Mouse (Mus musculus) testis, adult 2 months (tissue): ENCODE data around the gene Arhgap32. TPM values are rescaled to one million over a fixed set of nuclear protein-coding genes. Genes with fewer than 3 reads are reported as not detected.

Experiments used
- H3K27ac ChIP-seq: fragments of 200-500 bp; 2 replicates; pipeline ENCODE4 v1.5.1; 2012; ENCODE audit warnings: low read depth, low read length; ENCODE audit not compliant: control insufficient read depth, insufficient read depth
- H3K27me3 ChIP-seq: fragments of 200-500 bp; 2 replicates; pipeline ENCODE4 v1.6.1; 2012; ENCODE audit warnings: mild to moderate bottlenecking, low read length, moderate library complexity; ENCODE audit not compliant: control insufficient read depth, insufficient read depth
- H3K36me3 ChIP-seq: fragments of 200-500 bp; 2 replicates; pipeline ENCODE4 v1.6.1; 2012; ENCODE audit warnings: mild to moderate bottlenecking, low read length; ENCODE audit not compliant: control insufficient read depth, insufficient read depth
- H3K4me1 ChIP-seq: fragments of 200-500 bp; 2 replicates; pipeline ENCODE4 v1.6.1; 2012; ENCODE audit warnings: low read length; ENCODE audit not compliant: control insufficient read depth, insufficient read depth
- H3K4me3 ChIP-seq: fragments of 200-500 bp; 2 replicates; pipeline ENCODE4 v1.5.1; 2012; ENCODE audit warnings: low read depth, mild to moderate bottlenecking, low read length, moderate library complexity, mixed read lengths; ENCODE audit not compliant: control insufficient read depth
- CTCF ChIP-seq: fragments of 200-500 bp; IDR thresholded peaks from 2 replicates; pipeline ENCODE4 v1.5.1; 2012; ENCODE audit warnings: low read depth, mild to moderate bottlenecking, inconsistent platforms, low read length, moderate library complexity; ENCODE audit not compliant: control insufficient read depth, insufficient read depth, insufficient replicate concordance
- POLR2A ChIP-seq: fragments of 200-500 bp; IDR thresholded peaks from 2 replicates; pipeline ENCODE4 v1.6.1; 2012; ENCODE audit warnings: low read depth, mild to moderate bottlenecking, inconsistent platforms, low read length, moderate library complexity; ENCODE audit not compliant: control insufficient read depth
- polyA plus RNA-seq: library from polyadenylated mRNA; depleted of rRNA; stranded (reverse); fragments of >200 nt; gene quantifications from 2 replicates; pipeline ENCODE4 v1.2.3, GENCODE M21; 2012

Gene Arhgap32
- polyA plus RNA-seq, 1 experiment, result 4.2 TPM

DNA sequence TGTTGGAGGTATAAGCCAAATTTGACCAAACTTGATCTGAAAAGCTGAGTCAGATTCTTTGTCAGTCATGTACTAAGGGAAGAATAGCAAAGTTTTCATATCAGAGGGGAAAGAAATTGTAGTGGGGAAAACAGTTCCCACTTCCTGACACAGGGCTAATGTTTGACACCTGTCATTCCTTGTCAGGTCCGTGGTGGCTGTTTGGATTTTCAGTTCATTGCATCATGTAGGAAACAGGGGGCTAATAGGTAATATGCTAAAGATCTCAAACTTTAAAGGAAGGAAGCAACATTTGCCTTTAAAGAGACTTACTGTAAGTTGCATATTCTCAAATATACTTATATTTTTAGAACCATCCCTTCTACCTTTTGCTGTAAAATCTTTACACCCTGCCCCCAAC lies 109.6 kb downstream of the Arhgap32 start:
- H3K27ac ChIP-seq, result no peak overlapping the region
- no peaks in the 10 kb centered on the region; the same call in 1 of the 2 replicates for H3K4me1 ChIP-seq
- TF ChIP-seq POLR2A (no peak), CTCF (no peak)
- no peaks in the 10 kb centered on the region for H3K27me3 ChIP-seq
- H3K4me3 ChIP-seq, result no peak overlapping the region
- H3K36me3 ChIP-seq, result no peaks in the 10 kb centered on the region

DNA sequence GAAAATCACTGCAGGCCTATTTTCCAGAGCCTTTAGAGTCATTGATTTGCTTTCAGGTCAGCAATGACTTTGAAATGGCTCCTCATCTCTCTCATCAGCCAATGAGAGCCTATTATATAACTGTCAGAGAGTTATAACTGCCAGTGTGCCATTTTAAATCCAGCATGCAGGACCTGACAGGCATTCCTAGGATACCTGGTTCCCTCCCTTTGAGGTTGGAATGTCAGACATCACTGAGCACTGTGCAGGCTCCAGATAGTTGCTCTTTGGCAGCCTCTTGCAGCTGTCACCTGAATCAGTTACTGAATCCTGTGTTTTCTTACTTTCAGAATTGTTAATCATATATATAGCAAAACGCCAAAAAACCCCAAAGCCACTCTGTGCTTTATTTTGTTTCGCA lies 111.1 kb downstream of the Arhgap32 start:
- Histone ChIP-seq H3K27me3 (no peaks in the 10 kb centered on the region), H3K4me1 (no peaks in the 10 kb centered on the region; the same call in 1 of the 2 replicates), H3K36me3 (no peaks in the 10 kb centered on the region), H3K4me3 (no peak overlapping the region), H3K27ac (no peak overlapping the region)
- TF ChIP-seq CTCF, result no peak
- TF ChIP-seq POLR2A, result no peak

DNA sequence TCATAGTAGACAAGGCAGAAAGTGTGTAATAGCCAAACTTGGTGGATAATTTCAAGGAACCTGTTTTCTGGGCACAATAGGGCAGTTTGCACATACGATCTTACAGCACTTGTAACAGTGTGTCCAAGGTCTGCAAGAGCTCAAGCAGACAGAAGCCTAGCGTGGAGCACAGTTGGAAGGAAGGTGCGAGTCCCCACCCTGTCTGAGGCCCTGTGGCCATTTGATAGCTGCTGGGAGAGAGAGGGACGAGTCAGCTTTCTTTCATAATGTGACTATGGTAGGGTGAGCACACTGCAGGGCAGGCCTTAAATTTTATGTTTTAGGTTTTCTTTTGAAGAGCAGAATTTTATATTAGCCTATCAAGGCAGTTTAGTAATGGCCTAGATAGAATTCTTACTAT lies 117.7 kb downstream of the Arhgap32 start:
- Histone ChIP-seq H3K4me1 (no peaks in the 10 kb centered on the region), H3K27me3 (no peaks in the 10 kb centered on the region), H3K27ac (no peak overlapping the region), H3K4me3 (no peak overlapping the region), H3K36me3 (no peaks in the 10 kb centered on the region)
- TF ChIP-seq POLR2A, result no peak
- TF ChIP-seq CTCF, result no peak

GRCm38 (mm10) chr9:32234767-32235489 lies 119.0 kb downstream of the Arhgap32 start:
- Histone ChIP-seq H3K27me3 (no peaks in the 10 kb centered on the region), H3K27ac (no peak overlapping the region), H3K4me3 (no peak overlapping the region), H3K4me1 (no peaks in the 10 kb centered on the region), H3K36me3 (no peaks in the 10 kb centered on the region)
- TF ChIP-seq POLR2A (no peak), CTCF (no peak)

DNA sequence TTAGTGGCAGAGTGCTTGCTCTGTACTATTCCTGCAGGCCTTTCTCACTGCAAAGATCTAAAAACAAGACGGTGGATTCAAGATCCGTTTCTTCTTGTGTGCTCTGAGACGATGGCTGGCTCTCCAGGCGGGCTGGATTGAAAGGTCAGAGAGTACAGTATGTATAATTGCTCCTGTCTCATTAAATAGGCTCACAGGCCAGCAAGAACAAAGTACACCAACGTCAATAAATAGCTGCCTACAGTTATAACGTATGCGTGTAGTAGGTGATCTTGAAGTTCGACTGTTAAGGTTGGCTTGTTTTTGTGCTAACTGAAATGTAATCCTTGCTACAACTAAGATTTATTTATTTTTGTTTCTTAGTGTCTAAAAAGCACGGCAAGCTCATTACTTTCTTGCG lies 123.0 kb downstream of the Arhgap32 start:
- no peak for TF ChIP-seq POLR2A
- no peak for TF ChIP-seq CTCF

GRCm38 (mm10) chr9:32239427-32239826 lies 123.5 kb downstream of the Arhgap32 start:
- Histone ChIP-seq H3K4me1 (no peaks in the 10 kb centered on the region), H3K27me3 (no peaks in the 10 kb centered on the region), H3K4me3 (no peak overlapping the region), H3K36me3 (no peaks in the 10 kb centered on the region), H3K27ac (no peak overlapping the region)
- TF ChIP-seq POLR2A (no peak), CTCF (no peak)

More for the DNA sequence above, 123.0 kb downstream of the Arhgap32 start:
- H3K4me1 ChIP-seq, result no peaks in the 10 kb centered on the region
- H3K27ac ChIP-seq, result no peak overlapping the region
- no peak overlapping the region for H3K4me3 ChIP-seq
- no peaks in the 10 kb centered on the region for H3K36me3 ChIP-seq
- H3K27me3 ChIP-seq, result no peaks in the 10 kb centered on the region

DNA sequence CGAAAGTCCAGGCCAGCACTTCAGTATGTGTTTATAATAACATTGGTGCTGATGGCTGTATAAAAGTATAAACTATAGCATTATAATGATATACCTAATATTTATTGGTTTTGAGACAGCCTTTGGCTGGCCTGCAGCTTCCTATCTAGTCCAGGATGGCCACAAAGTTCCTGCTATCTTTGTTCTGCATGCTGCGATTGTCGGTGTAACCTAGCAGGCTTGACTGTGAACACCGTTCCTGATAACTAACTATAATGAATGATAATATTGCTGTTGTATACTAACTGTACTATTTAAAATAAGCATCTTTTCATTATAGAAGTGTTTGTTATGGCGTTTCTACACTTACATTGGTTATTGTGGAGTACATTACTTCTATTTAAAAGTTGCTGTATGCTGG lies 124.5 kb downstream of the Arhgap32 start:
- H3K27me3 ChIP-seq, result no peaks in the 10 kb centered on the region
- no peaks in the 10 kb centered on the region for H3K36me3 ChIP-seq
- no peak overlapping the region for H3K27ac ChIP-seq
- H3K4me3 ChIP-seq, result no peak overlapping the region
- no peaks in the 10 kb centered on the region for H3K4me1 ChIP-seq
- TF ChIP-seq CTCF (no peak), POLR2A (no peak)
